Mouse (Mus musculus): ENCODE measurements around the gene Chmp5. TPM values are rescaled to one million over a fixed set of nuclear protein-coding genes. Genes with fewer than 3 reads are reported as not detected.

The Chmp5 gene
- total RNA-seq, 2 experiments from 2014 or later: 81.2 to 83.2 TPM

- DNase-seq (ENCODE audit: low spot score in 2 of 2): no peak
- intact Hi-C loops (cut with DNase I): no loop called here
Measured at GRCm38 (mm10) chr4:40997916-40998315, 49.7 kb downstream of the Chmp5 start.

GRCm38 (mm10) chr4:41000271-41000670 is 52.1 kb downstream of the Chmp5 start:
- intact Hi-C loops (cut with DNase I): no loop called here
- DNase-seq (ENCODE audit: low spot score in 2 of 2): no peak

GRCm38 (mm10) chr4:41000842-41001639 is 52.8 kb downstream of the Chmp5 start:
- intact Hi-C loops (cut with DNase I): no loop called here
- peak in 1 of 2 experiments; percentile 12 for DNase-seq (ENCODE audit: low spot score in 2 of 2)

- intact Hi-C loops (cut with DNase I): no loop called here
Measured at GRCm38 (mm10) chr4:41013351-41013750, 65.1 kb downstream of the Chmp5 start.

More at GRCm38 (mm10) chr4:41013351-41013750, 65.1 kb downstream of the Chmp5 start:
- DNase-seq (ENCODE audit: low spot score in 2 of 2): no peak

Small RNA genes within 50 kb of the gene (microRNA-seq; reads per million reads assigned to microRNA genes)
- 0.50 to 1.7 reads per million in 2 experiments for gene Mir3094

Other genes with a start within 250 kb of the Chmp5 start
- 10 to 100 TPM; 25.6 to 29.1 TPM for gene Aptx, start 245.2 kb upstream of the Chmp5 start, total RNA-seq (2021)
- gene Dnaja1, start 226.3 kb upstream of the Chmp5 start, total RNA-seq (2021): 100 to 1,000 TPM; 316 to 320 TPM
- 10 to 100 TPM; 47.0 to 53.2 TPM for gene Smu1, start 190.5 kb upstream of the Chmp5 start, total RNA-seq (2021)
- 1 to 10 TPM; 5.2 to 6.5 TPM for gene B4galt1, start 94.4 kb upstream of the Chmp5 start, total RNA-seq (2021)
- not detected for gene Spink4, start 28.4 kb upstream of the Chmp5 start, total RNA-seq (2021)
- gene Bag1, start 113 bp upstream of the Chmp5 start, total RNA-seq (2021): 100 to 1,000 TPM; 172 to 178 TPM
- 10 to 100 TPM; 67.2 to 71.4 TPM for gene Nfx1, start 22.5 kb downstream of the Chmp5 start, total RNA-seq (2021)
- not detected for gene Aqp7, start 99.7 kb downstream of the Chmp5 start, total RNA-seq (2021)
- not detected for gene Aqp3, start 149.8 kb downstream of the Chmp5 start, total RNA-seq (2021)
- 10 to 100 TPM; 80.2 to 89.6 TPM for gene Nol6, start 176.0 kb downstream of the Chmp5 start, total RNA-seq (2021)
- gene Ube2r2, start 187.3 kb downstream of the Chmp5 start, total RNA-seq (2021): 10 to 100 TPM; 84.1 to 87.1 TPM

Measured in left cerebral cortex, postnatal 25 days (tissue).